Mouse (Mus musculus): ENCODE data around the gene Satb2. TPM values are rescaled to one million over a fixed set of nuclear protein-coding genes. Genes with fewer than 3 reads are reported as not detected.
A peak's percentile ranks its signal among the peaks of the same experiment; 100 is the strongest.

Satb2 gene
- polyA plus RNA-seq, 1 experiment from 2014 or later = 0.07 TPM

DNA sequence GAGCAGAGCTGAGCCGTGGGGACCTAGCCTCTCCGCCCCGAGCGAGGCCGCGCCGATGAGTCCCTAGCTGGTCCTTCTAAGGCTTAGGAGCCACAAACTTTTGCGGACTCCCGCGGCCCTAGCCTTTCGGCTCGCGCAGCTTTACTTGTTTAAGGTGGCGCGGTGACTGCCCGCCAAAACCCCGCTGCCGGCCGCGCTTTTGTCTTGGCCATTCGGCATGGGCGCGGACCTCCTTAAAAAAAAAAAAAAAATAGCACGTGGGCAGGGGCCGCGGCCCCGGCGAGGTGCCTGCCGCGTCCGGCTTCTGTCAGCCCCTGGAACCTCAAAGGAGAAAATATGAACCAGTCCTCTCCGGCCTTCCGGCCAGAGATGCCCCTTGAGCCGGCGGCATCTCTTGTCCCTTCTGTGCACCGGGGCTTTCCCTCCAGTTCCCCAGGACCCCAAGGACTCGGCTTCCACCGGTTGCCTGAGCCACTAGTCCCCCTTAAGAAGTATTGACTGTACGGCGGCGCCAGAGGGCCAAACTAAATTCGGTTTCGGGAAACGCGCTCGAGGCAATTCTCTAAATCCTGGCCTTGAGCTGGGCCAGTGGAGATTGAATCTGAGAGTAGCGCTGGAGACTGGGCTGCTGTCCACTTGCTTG lies 5.4 kb downstream of the Satb2 start:
- no peaks in the 10 kb centered on the region for H3K36me3 ChIP-seq
- peak; percentile 51 for ATAC-seq (ENCODE audit: extremely low read depth, insufficient number of reproducible peaks, low FRiP score, low TSS enrichment)
- WGBS = under 1% methylated on average over 47 of the region's 47 CpGs
- H3K27me3 ChIP-seq (replicated peaks) = peaks cover 75% of the 10 kb centered on the region
- peaks cover 45% of the 10 kb centered on the region for H3K4me1 ChIP-seq
- peak overlapping the region; percentile 42; the same call in 1 of the 2 replicates for H3K27ac ChIP-seq (replicated peaks)
- peak overlapping the region; percentile 68 for H3K4me3 ChIP-seq
- H3K4me2 ChIP-seq = peak overlapping the region; percentile 91
- no peaks in the 10 kb centered on the region for H3K9me3 ChIP-seq
- peak overlapping the region; percentile 84 for H3K9ac ChIP-seq

DNA sequence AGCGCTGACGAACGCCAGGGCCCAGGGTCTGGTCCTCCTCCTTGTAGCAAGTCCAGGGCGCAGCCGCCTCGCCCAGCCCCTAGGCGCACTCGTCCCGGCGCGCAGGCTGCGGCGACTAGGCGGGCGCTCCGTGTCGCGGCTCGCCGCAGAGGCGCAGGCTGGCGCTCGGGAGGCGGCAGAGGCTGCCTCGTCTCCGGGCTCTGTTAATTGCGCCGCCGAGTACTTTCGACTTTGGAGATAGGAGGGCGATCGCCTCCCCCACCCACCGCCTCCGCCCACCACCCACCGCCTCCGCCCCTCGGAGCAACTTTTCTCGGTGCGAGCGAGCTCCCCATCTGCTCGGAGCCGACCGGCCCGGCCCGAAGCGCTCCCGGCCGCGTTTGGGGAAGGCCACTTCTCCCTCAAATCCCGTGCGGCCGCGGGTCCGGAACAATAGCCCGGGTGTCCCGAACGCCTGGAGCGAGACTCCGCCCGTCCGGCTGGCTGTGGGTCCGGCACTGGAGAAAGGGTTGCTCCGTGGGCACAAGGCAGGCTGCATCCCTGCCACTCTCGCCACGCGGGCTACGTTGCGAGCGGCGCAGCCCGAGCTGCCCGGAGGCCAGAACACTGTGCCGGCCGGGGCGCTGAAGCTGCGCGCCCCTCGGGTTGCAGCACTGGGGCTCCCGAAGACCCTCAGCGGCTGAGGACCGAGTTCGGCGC lies 6.0 kb downstream of the Satb2 start:
- Histone ChIP-seq H3K4me3 (peak overlapping the region; percentile 68), H3K4me2 (peak overlapping the region; percentile 91), H3K36me3 (no peaks in the 10 kb centered on the region), H3K27me3 (replicated peaks) (peaks cover 74% of the 10 kb centered on the region), H3K27ac (replicated peaks) (no peak overlapping the region; the same call in 1 of the 2 replicates), H3K9me3 (no peaks in the 10 kb centered on the region), H3K4me1 (peaks cover 39% of the 10 kb centered on the region), H3K9ac (peak overlapping the region; percentile 84)
- peak; percentile 17 for ATAC-seq (ENCODE audit: extremely low read depth, insufficient number of reproducible peaks, low FRiP score, low TSS enrichment)
- under 1% methylated on average over 73 of the region's 83 CpGs for WGBS

DNA sequence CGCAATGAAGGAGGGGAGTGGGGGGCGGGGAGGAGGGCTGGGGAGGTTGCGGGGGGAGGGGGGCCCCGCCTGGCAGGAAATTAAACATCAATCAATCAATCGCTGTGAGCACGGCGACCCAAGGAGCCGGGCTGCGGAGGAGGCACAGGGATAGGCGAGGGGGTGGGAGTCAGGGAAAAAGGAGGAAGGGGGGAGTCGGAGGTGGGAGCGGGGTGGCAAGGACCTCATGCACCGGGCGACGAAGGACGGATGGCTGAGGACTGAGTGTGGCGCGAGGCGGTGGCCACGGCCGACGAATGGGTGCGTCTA lies 6.6 kb downstream of the Satb2 start:
- WGBS = 2% methylated on average over 23 of the region's 23 CpGs
- Histone ChIP-seq H3K4me1 (peaks cover 34% of the 10 kb centered on the region), H3K27me3 (replicated peaks) (peaks cover 70% of the 10 kb centered on the region), H3K9ac (peak overlapping the region; percentile 84), H3K4me3 (peak overlapping the region; percentile 68), H3K4me2 (peak overlapping the region; percentile 91), H3K36me3 (no peaks in the 10 kb centered on the region), H3K27ac (replicated peaks) (no peak overlapping the region), H3K9me3 (no peaks in the 10 kb centered on the region)
- no peak; the same call in 1 of the 2 replicates for ATAC-seq (ENCODE audit: extremely low read depth, insufficient number of reproducible peaks, low FRiP score, low TSS enrichment)

DNA sequence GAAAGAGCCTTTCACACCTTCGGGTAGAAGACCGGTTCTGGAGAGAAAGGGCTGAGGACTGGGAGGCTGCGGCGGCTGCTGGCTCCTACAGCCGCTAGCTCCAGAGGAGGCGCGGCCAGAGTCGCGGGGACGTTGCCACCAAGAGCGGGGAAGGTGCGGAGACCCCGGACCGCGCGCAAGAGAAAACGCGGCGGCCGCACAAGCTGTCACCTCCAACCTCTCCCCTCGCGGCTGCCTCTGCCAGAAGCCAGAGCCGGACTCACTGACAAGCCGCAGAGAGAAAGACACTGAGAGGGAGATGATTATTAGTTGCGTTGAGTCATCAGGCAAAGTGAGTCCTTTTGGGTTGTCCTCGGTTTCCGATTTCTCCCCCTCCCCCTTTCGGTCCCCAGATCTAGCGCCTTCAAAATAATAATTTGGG lies 7.0 kb downstream of the Satb2 start:
- WGBS = under 1% methylated on average over 29 of the region's 29 CpGs
- no peaks in the 10 kb centered on the region for H3K9me3 ChIP-seq
- no peaks in the 10 kb centered on the region for H3K36me3 ChIP-seq
- H3K4me2 ChIP-seq = peak overlapping the region; percentile 91
- ATAC-seq (ENCODE audit: extremely low read depth, insufficient number of reproducible peaks, low FRiP score, low TSS enrichment) = no peak
- peak overlapping the region; percentile 84 for H3K9ac ChIP-seq
- H3K4me3 ChIP-seq = peak overlapping the region; percentile 68
- peaks cover 70% of the 10 kb centered on the region for H3K27me3 ChIP-seq (replicated peaks)
- H3K4me1 ChIP-seq = peaks cover 30% of the 10 kb centered on the region
- H3K27ac ChIP-seq (replicated peaks) = no peak overlapping the region

DNA sequence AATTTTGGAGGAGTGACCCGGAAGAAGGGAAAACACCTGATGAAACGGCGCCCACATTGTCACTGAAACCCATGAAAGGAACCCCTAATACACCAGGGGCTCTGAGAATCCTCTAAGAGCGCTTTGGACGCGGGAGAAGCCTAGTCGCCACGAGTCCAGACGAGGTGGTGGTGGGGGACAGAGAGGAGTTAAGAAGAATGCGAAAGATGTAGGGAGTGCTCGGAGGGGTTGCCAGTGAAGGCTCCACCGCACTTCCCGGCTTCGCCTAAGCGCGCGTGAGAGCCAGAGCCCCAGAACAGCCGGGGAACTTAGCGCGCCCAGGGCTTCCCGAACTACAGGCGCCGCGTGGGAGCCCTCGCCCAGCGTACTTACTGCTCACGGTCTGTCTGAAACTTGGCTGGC lies 7.7 kb downstream of the Satb2 start:
- H3K9me3 ChIP-seq = no peaks in the 10 kb centered on the region
- ATAC-seq (ENCODE audit: extremely low read depth, insufficient number of reproducible peaks, low FRiP score, low TSS enrichment) = no peak
- H3K4me3 ChIP-seq = peak overlapping the region; percentile 68
- no peak overlapping the region for H3K27ac ChIP-seq (replicated peaks)
- peaks cover 69% of the 10 kb centered on the region for H3K27me3 ChIP-seq (replicated peaks)
- peak overlapping the region; percentile 91 for H3K4me2 ChIP-seq
- under 1% methylated on average over 27 of the region's 27 CpGs for WGBS
- peaks cover 32% of the 10 kb centered on the region for H3K4me1 ChIP-seq
- peak overlapping the region; percentile 84 for H3K9ac ChIP-seq
- no peaks in the 10 kb centered on the region for H3K36me3 ChIP-seq

DNA sequence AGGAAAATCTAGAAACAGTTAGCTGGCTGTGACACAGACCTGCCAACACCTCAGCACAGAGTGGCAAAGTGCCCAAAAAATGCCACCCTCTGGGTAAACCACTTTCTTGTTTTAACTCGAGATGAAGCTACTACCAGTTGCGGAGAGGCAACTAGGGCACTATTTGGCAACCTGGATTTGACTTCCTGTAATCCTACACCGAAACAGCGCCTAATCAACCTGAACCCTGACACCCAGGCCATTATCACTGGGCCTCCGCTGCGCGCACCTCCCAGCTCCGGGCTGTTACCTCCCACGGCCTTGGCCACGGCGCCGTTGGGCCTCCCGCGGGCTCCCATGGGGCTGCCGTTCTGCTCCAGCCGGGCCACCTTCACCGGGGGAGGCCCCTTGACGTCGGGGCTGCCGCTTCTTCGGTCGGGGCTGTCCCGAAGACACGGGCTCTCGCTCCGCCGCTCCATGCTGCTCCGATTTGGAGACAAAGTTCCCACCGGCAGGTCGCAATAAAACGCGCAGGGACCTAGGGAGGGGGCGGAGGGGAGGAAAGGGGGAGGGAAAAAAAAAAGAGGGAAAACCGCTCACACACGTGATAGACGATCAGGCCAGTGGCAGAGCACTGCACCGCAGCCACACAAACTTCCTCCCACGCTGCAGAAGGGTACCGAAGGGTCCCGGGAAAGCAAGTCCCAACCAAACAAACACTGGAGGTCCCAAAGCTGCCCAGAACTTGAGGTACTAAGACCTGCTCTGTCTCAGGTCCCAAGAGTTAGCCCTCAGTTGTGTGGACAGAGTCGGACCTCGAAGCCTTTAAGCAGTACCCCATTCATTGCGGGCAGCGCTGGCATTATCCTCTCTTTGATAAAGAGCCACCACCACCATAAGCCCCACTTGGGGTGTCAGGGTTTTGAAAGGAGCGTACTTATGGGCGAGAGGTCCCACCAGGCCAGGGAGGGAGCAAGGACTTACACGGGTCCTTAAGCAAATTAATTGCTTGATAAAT lies 8.8 kb downstream of the Satb2 start:
- peaks cover 32% of the 10 kb centered on the region for H3K4me1 ChIP-seq
- peak overlapping the region; percentile 49 for H3K4me3 ChIP-seq
- H3K27me3 ChIP-seq (replicated peaks) = peaks cover 65% of the 10 kb centered on the region
- H3K9ac ChIP-seq = peak overlapping the region; percentile 44; the same call in 1 of the 2 replicates
- no peaks in the 10 kb centered on the region for H3K36me3 ChIP-seq
- no peak overlapping the region for H3K27ac ChIP-seq (replicated peaks)
- no peak for ATAC-seq (ENCODE audit: extremely low read depth, insufficient number of reproducible peaks, low FRiP score, low TSS enrichment)
- H3K4me2 ChIP-seq = peak overlapping the region; percentile 73
- H3K9me3 ChIP-seq = no peaks in the 10 kb centered on the region
- 1% methylated on average over 47 of the region's 47 CpGs for WGBS

DNA sequence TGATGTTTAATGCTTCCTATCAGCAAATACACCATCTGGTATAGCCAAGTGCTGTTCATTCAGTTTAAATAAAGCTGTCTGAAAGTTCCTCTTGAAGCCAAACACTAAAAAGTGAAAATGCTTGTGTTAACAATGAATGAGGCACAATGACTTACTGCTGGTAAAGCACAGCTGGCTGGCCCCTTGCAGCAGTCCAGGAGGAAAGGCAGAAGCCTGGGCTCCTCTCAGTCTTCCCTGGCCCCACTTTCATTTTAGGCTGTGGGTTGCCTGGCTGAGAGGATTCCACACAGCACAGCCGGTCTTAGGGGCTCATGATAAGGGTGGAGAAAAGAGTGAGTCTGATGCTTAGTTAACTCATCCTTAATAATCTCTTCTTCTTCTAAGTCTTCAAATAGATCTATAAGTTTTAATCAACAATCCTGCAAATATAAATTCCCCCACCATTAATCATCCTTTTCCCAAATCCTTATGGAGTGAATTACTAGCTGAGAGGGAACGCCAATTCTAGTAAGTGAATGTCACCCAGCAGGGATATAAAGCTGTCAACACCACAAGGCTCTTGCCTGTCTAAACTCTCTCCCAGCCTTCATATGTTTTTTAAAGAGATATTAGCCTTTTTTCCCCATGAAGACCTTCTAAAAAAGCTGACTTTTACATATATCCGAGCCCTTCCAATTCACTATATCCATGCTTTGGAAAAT lies 12.4 kb downstream of the Satb2 start:
- H3K4me2 ChIP-seq = no peak overlapping the region
- peaks cover 21% of the 10 kb centered on the region for H3K4me1 ChIP-seq
- WGBS = 49% methylated on average over 3 of the region's 3 CpGs
- no peak for ATAC-seq (ENCODE audit: extremely low read depth, insufficient number of reproducible peaks, low FRiP score, low TSS enrichment)
- H3K4me3 ChIP-seq = no peak overlapping the region
- no peak overlapping the region for H3K27ac ChIP-seq (replicated peaks)
- no peak overlapping the region for H3K9ac ChIP-seq
- H3K27me3 ChIP-seq (replicated peaks) = peaks cover 50% of the 10 kb centered on the region
- no peaks in the 10 kb centered on the region for H3K9me3 ChIP-seq
- no peaks in the 10 kb centered on the region for H3K36me3 ChIP-seq

DNA sequence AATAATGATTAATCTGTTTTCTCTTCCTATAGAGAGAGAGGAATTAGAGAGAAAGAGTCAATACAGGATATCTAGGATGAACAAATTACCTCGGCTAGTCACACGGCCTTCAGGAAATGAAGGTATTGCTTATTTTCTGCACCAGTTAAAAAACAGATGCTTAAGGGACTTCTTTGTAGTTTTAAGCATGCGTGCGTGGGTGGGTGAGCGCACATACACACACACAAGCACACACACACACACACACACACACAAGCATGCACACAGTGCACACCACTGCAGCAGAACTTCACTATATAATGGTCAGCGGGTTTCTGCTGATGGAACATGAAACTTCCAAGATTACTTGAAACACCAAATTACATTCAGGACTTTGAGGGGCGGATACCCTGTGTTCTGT lies 14.0 kb downstream of the Satb2 start:
- Histone ChIP-seq H3K4me2 (no peak overlapping the region), H3K9ac (no peak overlapping the region), H3K27ac (replicated peaks) (no peak overlapping the region), H3K27me3 (replicated peaks) (peaks cover 35% of the 10 kb centered on the region), H3K36me3 (no peaks in the 10 kb centered on the region), H3K4me1 (peaks cover 6% of the 10 kb centered on the region), H3K4me3 (no peak overlapping the region), H3K9me3 (no peaks in the 10 kb centered on the region)
- 83% methylated on average over 7 of the region's 7 CpGs for WGBS
- ATAC-seq (ENCODE audit: extremely low read depth, insufficient number of reproducible peaks, low FRiP score, low TSS enrichment) = no peak

DNA sequence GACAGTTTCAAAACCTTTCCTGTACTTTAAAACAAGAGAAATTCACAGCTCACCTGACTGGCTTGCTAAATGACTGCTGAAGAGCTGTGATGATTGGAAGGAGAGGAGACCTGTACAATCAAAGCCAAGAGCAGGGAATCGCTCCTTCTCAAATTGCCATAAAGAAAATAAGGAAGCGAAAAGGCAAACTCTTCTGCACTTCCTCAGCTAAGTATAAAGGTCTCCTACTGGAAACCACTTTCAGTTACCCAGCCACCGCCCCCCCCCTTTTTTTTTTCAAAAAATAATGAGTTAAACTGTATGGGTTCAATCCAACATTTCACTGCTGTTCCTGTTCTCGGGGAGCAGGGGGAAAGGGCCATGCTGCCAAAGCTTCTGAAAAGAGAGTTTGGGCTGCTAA lies 15.2 kb downstream of the Satb2 start:
- Histone ChIP-seq H3K4me2 (no peak overlapping the region), H3K9me3 (no peaks in the 10 kb centered on the region), H3K27ac (replicated peaks) (no peak overlapping the region), H3K36me3 (no peaks in the 10 kb centered on the region), H3K9ac (no peak overlapping the region), H3K27me3 (replicated peaks) (peaks cover 28% of the 10 kb centered on the region), H3K4me3 (no peak overlapping the region), H3K4me1 (0 out of 2 replicates have a peak, but pooled peaks cover 3% of the 10 kb centered on the region)
- ATAC-seq (ENCODE audit: extremely low read depth, insufficient number of reproducible peaks, low FRiP score, low TSS enrichment) = no peak
- WGBS = 68% methylated on average over 4 of the region's 4 CpGs

DNA sequence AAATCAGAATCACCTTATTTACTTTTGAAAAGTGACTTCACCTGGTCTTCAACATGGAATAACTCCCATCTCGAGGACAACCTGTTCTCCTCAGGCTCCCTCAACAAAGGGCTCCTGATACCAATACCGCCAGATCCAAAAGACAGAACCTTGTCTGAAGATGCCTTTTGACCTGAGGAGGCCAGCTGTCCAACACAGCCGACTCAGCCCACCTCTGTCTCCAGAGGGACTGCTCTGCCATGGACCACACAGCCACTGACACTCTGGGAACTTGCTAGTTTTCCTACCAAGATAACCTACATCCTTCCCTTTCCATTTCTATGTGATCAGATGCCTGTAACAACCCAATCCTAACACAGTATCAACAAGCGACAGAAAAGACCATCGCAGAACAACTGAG lies 19.5 kb downstream of the Satb2 start:
- ATAC-seq (ENCODE audit: extremely low read depth, insufficient number of reproducible peaks, low FRiP score, low TSS enrichment) = no peak
- 66% methylated on average over 5 of the region's 5 CpGs for WGBS
- no peaks in the 10 kb centered on the region for H3K9me3 ChIP-seq
- H3K4me3 ChIP-seq = no peak overlapping the region
- H3K4me2 ChIP-seq = no peak overlapping the region
- H3K4me1 ChIP-seq = no peaks in the 10 kb centered on the region
- H3K9ac ChIP-seq = no peak overlapping the region
- 0 out of 2 replicates have a peak, but pooled peaks cover 9% of the 10 kb centered on the region for H3K27me3 ChIP-seq (replicated peaks)
- no peaks in the 10 kb centered on the region for H3K36me3 ChIP-seq
- no peak overlapping the region for H3K27ac ChIP-seq (replicated peaks)
